Mouse (Mus musculus) liver, postnatal 0 days (tissue): ENCODE measurements around the gene Chn2. TPM values are rescaled to one million over a fixed set of nuclear protein-coding genes. Genes with fewer than 3 reads are reported as not detected.

ENCODE experiments used
- ATAC-seq: fragments of 200-750 bp; cut with Nextera tagmentation; 2 replicates; pipeline ENCODE4 v1.8.0; 2017; ENCODE audit warnings: mild to moderate bottlenecking, moderate library complexity
- DNase-seq: peaks from one replicate; pipeline ENCODE4 v3.0.0-alpha.2; 2016
- H3K27ac ChIP-seq: fragments of 300-500 bp; sonication (generic); 2 replicates; pipeline ENCODE4 v1.5.1; 2014; ENCODE audit warnings: antibody characterized with exemption, moderate library complexity, mild to moderate bottlenecking, low read depth
- H3K27me3 ChIP-seq: fragments of 300-500 bp; sonication (generic); 2 replicates; pipeline ENCODE4 v1.6.1; 2014; ENCODE audit warnings: low read length, control low read depth, mixed read lengths; ENCODE audit not compliant: insufficient read depth
- H3K36me3 ChIP-seq: fragments of 300-500 bp; sonication (generic); replicated peaks from 2 replicates; pipeline ENCODE4 v1.6.1; 2014; ENCODE audit warnings: mild to moderate bottlenecking, control low read depth, low read length, moderate library complexity, mixed read lengths; ENCODE audit not compliant: insufficient read depth
- H3K4me1 ChIP-seq: fragments of 300-500 bp; sonication (generic); 2 replicates; pipeline ENCODE4 v1.6.1; 2014; ENCODE audit warnings: antibody characterized with exemption, mild to moderate bottlenecking, control low read depth; ENCODE audit not compliant: insufficient read depth
- H3K4me2 ChIP-seq: fragments of 300-500 bp; sonication (generic); 2 replicates; pipeline ENCODE4 v1.6.1; 2014; ENCODE audit warnings: low read depth, mild to moderate bottlenecking, low read length, moderate library complexity, mixed read lengths
- H3K4me3 ChIP-seq: fragments of 300-500 bp; sonication (generic); 2 replicates; pipeline ENCODE4 v1.5.1; 2014; ENCODE audit warnings: low read depth, low read length
- H3K9ac ChIP-seq: fragments of 300-500 bp; sonication (generic); replicated peaks from 2 replicates; pipeline ENCODE4 v1.6.1; 2014; ENCODE audit warnings: mild to moderate bottlenecking, moderate library complexity
- H3K9me3 ChIP-seq: fragments of 300-500 bp; sonication (generic); 2 replicates; pipeline ENCODE4 v1.6.1; 2016; ENCODE audit warnings: mild to moderate bottlenecking, control low read depth, low read length, mixed read lengths
- CTCF ChIP-seq: sonication (generic); IDR thresholded peaks from 2 replicates; pipeline ENCODE4 v1.5.1; 2016; ENCODE audit warnings: antibody characterized with exemption, low read depth
- EP300 ChIP-seq: IDR thresholded peaks from 2 replicates; pipeline ENCODE4 v1.6.1; 2016; ENCODE audit warnings: antibody characterized with exemption, low read depth, mild to moderate bottlenecking
- WGBS: fragments of 180-500 bp; shearing (Covaris S2); extraction: QIAGEN DNeasy Blood & Tissue Kit; methylation state at CpG from one replicate; pipeline ENCODE4 v1.1.7; 2014; ENCODE audit not compliant: insufficient replicate concordance; 5-methylcytosine and 5-hydroxymethylcytosine counted together
- polyA plus RNA-seq: library from polyadenylated mRNA; unstranded; fragments of >200 nt; fragmentation: Nextera tagmentation; extraction: Ambion mirVana; gene quantifications from 2 replicates; pipeline ENCODE4 v1.2.1, GENCODE M21; 2015

The Chn2 gene
- polyA plus RNA-seq, 1 experiment from 2014 or later: 10.8 TPM

DNA sequence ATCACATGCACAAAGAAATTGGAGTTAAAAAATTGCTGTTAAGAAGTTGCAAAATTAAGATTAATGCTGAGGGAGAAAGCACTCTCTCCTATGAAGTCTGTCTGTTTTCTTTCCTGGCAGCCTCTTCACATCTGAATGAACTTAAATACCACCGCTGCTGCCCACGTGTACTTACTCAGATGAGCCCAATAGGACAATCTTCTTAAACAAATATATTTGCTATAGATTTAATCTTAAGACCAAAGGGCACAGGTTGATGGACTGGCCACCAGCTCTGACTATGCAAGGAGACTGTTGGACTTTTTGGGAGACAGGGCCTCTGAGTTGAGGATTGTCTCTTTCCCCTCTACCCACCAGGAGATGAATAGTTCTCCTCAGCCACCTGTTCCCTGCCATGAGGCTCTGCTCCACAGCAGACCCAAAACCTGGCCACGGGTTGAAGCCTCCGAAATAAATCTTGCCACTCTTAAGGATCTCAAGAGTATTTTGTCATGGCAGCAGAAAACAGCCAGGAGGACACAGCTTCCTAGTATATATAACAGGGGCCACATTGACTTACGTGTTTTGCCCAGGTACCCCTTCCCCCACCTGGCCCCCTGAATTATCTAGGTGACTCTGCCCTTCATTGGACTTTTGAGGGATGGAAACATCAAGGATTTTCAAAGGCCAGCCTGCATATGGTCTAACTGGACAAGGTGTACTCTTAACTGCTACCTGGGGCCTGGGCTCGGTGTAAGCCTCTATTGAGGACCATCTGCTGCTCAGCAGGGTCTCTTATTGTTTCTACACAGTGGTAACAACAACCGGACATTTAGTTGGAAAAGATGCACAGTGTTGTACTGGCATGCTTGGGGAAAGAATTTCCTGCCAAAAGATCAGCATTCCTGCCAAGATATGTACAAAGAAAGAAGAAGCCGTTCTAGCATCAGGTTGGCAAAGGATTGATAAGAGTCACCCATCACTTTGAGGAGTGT, 6.7 kb downstream of the Chn2 start:
- no peaks in the 10 kb centered on the region for H3K9me3 ChIP-seq
- no peak overlapping the region for H3K4me3 ChIP-seq
- H3K4me2 ChIP-seq: no peak overlapping the region
- no peaks in the 10 kb centered on the region for H3K36me3 ChIP-seq
- H3K4me1 ChIP-seq: peaks cover 19% of the 10 kb centered on the region; the same call in 1 of the 2 replicates
- TF ChIP-seq CTCF (no peak), EP300 (no peak)
- no peaks in the 10 kb centered on the region for H3K27me3 ChIP-seq
- no peak overlapping the region for H3K9ac ChIP-seq
- peak overlapping the region; percentile 22; the same call in 1 of the 2 replicates for H3K27ac ChIP-seq
- no peak for DNase-seq
- ATAC-seq: 0 out of 2 replicates have a peak, but pooled peaks have one; percentile 11
- 69% methylated on average over 8 of the region's 8 CpGs for WGBS

DNA sequence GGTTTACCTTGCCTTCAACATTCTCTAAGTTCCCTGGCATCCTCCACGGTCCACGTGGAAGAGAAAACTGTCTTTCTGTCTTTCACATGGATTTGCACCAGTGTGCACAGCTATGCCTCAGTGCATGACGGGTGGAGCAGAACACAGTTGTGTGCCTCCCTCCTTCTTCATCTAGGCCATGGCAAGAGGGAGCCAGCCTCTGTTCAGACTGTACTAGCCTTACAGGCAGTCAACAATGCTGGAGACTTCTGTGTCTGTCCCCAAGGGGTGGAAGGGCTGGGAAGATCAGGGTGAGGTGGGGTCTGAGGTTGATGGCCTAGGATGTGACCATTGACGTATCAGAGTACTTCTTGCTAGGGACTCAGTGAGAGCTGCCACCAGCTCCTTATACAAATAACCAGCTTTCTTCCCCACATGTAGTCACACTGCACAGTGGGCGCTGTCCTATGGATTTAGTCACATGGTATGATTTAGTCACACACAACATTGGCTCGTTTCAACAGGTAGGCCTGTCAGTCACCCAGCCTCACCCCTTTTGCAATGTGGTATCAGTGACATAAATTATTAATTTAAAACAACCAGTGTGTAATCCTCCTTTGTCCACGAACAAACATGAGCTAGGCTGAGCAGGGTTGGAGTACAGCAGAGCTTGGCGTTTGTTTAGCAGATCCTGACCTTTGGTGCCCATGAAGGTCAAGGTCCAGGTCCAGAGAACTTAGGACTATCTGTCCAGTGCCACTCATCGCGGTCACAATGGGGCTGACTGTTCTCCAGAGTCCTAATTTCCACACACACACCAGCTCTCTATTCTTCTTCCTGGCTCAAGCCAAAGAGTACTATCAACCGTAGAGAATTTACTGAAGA, 7.8 kb downstream of the Chn2 start:
- H3K4me2 ChIP-seq: no peak overlapping the region
- peaks cover 19% of the 10 kb centered on the region; the same call in 1 of the 2 replicates for H3K4me1 ChIP-seq
- no peaks in the 10 kb centered on the region for H3K27me3 ChIP-seq
- no peaks in the 10 kb centered on the region for H3K36me3 ChIP-seq
- H3K4me3 ChIP-seq: no peak overlapping the region
- H3K9ac ChIP-seq: no peak overlapping the region
- H3K27ac ChIP-seq: peak overlapping the region; percentile 84
- TF ChIP-seq EP300: peak; percentile 43; the same call in 1 of the 2 replicates
- TF ChIP-seq CTCF: no peak
- 62% methylated on average over 11 of the region's 11 CpGs for WGBS
- H3K9me3 ChIP-seq: no peaks in the 10 kb centered on the region
- peak; percentile 44 for DNase-seq
- ATAC-seq: peak; percentile 94

GRCm38 (mm10) chr6:54048768-54049167, 9.4 kb downstream of the Chn2 start:
- Histone ChIP-seq H3K4me2 (no peak overlapping the region), H3K27me3 (no peaks in the 10 kb centered on the region), H3K4me1 (peaks cover 19% of the 10 kb centered on the region; the same call in 1 of the 2 replicates), H3K27ac (no peak overlapping the region), H3K36me3 (no peaks in the 10 kb centered on the region), H3K9ac (no peak overlapping the region; the same call in 1 of the 2 replicates), H3K4me3 (no peak overlapping the region), H3K9me3 (no peaks in the 10 kb centered on the region)
- ATAC-seq (no peak), DNase-seq (no peak)
- no peak for TF ChIP-seq CTCF
- TF ChIP-seq EP300: peak; percentile 11; the same call in 1 of the 2 replicates
- WGBS: 66% methylated on average over 6 of the region's 6 CpGs

GRCm38 (mm10) chr6:54051173-54051572, 11.8 kb downstream of the Chn2 start:
- H3K27me3 ChIP-seq: no peaks in the 10 kb centered on the region
- H3K9me3 ChIP-seq: no peaks in the 10 kb centered on the region
- H3K4me2 ChIP-seq: no peak overlapping the region
- no peak for DNase-seq
- no peak overlapping the region for H3K27ac ChIP-seq
- peaks cover 13% of the 10 kb centered on the region; the same call in 1 of the 2 replicates for H3K4me1 ChIP-seq
- no peak overlapping the region for H3K9ac ChIP-seq
- WGBS: 60% methylated on average over 7 of the region's 7 CpGs
- TF ChIP-seq EP300 (no peak), CTCF (no peak)
- no peaks in the 10 kb centered on the region for H3K36me3 ChIP-seq
- H3K4me3 ChIP-seq: no peak overlapping the region
- ATAC-seq: no peak

DNA sequence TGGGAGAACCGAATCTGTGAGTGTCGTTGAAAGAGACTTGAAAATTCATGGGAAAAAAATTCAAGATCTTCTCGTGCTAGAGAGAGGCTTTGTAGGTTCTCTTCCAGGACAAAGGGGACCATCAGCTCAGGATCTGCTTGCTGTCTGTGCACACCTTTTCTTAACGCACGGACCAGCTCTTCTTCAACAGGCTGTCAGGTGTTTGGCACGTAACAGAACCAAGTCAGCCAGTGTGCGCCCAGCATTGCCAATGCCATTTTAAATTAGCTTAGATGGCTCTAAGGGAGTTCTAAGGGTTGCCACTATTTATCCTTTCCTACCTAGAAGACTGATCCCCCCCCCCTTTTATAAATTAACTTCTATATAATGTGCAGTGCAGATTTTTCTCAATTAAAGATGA, 12.8 kb downstream of the Chn2 start:
- no peaks in the 10 kb centered on the region for H3K36me3 ChIP-seq
- H3K4me2 ChIP-seq: no peak overlapping the region
- H3K4me1 ChIP-seq: peaks cover 6% of the 10 kb centered on the region; the same call in 1 of the 2 replicates
- 84% methylated on average over 7 of the region's 7 CpGs for WGBS
- ATAC-seq (no peak), DNase-seq (no peak)
- H3K9me3 ChIP-seq: no peaks in the 10 kb centered on the region
- TF ChIP-seq EP300: no peak
- no peak for TF ChIP-seq CTCF
- no peak overlapping the region for H3K9ac ChIP-seq
- H3K27ac ChIP-seq: no peak overlapping the region
- no peaks in the 10 kb centered on the region for H3K27me3 ChIP-seq
- H3K4me3 ChIP-seq: no peak overlapping the region
